Mouse (Mus musculus) liver, embryonic 16.5 days (tissue): ENCODE measurements around the gene Fastk. TPM values are rescaled to one million over a fixed set of nuclear protein-coding genes. Genes with fewer than 3 reads are reported as not detected.
"Not testable (repeated sequence)": the region's sequence is repeated elsewhere in the genome, so short reads cannot be mapped to it uniquely, and the experiment has no call there.

Experiments used
- ATAC-seq: fragments of 200-750 bp; cut with Nextera tagmentation; 2 replicates; pipeline ENCODE4 v1.8.0; 2017; ENCODE audit warnings: low read depth, mild to moderate bottlenecking, moderate number of reproducible peaks, moderate library complexity
- H3K27ac ChIP-seq: fragments of 300-500 bp; sonication (generic); 2 replicates; pipeline ENCODE4 v1.5.1; 2014; ENCODE audit warnings: mild to moderate bottlenecking, low read length
- H3K27me3 ChIP-seq: fragments of 300-500 bp; sonication (generic); 2 replicates; pipeline ENCODE4 v1.6.1; 2014; ENCODE audit warnings: low read depth, low read length, mixed read lengths; ENCODE audit not compliant: control insufficient read depth, insufficient read depth
- H3K36me3 ChIP-seq: fragments of 300-500 bp; sonication (generic); 2 replicates; pipeline ENCODE4 v1.6.1; 2014; ENCODE audit warnings: mild to moderate bottlenecking; ENCODE audit not compliant: control insufficient read depth, insufficient read depth
- H3K4me1 ChIP-seq: fragments of 300-500 bp; sonication (generic); 2 replicates; pipeline ENCODE4 v1.6.1; 2014; ENCODE audit warnings: low read depth, low read length, mixed read lengths; ENCODE audit not compliant: control insufficient read depth
- H3K4me2 ChIP-seq: fragments of 300-500 bp; sonication (generic); 2 replicates; pipeline ENCODE4 v1.6.1; 2014; ENCODE audit warnings: low read depth, low read length, mixed read lengths
- H3K4me3 ChIP-seq: fragments of 300-500 bp; sonication (generic); 2 replicates; pipeline ENCODE4 v1.5.1; 2014; ENCODE audit warnings: low read depth, mild to moderate bottlenecking, low read length
- H3K9ac ChIP-seq: fragments of 300-500 bp; sonication (generic); 2 replicates; pipeline ENCODE4 v1.6.1; 2014; ENCODE audit warnings: low read depth, low read length
- H3K9me3 ChIP-seq: fragments of 300-500 bp; sonication (generic); replicated peaks from 2 replicates; pipeline ENCODE4 v1.6.1; 2016; ENCODE audit warnings: low read length; ENCODE audit not compliant: control insufficient read depth
- WGBS: fragments of 180-500 bp; shearing (Covaris S2); extraction: QIAGEN DNeasy Blood & Tissue Kit; methylation state at CpG from one replicate; pipeline ENCODE4 v1.1.7; 2014; ENCODE audit not compliant: insufficient replicate concordance; 5-methylcytosine and 5-hydroxymethylcytosine counted together
- polyA plus RNA-seq: library from polyadenylated mRNA; unstranded; fragments of >200 nt; fragmentation: Nextera tagmentation; extraction: Ambion mirVana; gene quantifications from 2 replicates; pipeline ENCODE4 v1.2.1, GENCODE M21; 2015

Fastk gene
- polyA plus RNA-seq, 1 experiment from 2014 or later = 53.4 TPM

DNA sequence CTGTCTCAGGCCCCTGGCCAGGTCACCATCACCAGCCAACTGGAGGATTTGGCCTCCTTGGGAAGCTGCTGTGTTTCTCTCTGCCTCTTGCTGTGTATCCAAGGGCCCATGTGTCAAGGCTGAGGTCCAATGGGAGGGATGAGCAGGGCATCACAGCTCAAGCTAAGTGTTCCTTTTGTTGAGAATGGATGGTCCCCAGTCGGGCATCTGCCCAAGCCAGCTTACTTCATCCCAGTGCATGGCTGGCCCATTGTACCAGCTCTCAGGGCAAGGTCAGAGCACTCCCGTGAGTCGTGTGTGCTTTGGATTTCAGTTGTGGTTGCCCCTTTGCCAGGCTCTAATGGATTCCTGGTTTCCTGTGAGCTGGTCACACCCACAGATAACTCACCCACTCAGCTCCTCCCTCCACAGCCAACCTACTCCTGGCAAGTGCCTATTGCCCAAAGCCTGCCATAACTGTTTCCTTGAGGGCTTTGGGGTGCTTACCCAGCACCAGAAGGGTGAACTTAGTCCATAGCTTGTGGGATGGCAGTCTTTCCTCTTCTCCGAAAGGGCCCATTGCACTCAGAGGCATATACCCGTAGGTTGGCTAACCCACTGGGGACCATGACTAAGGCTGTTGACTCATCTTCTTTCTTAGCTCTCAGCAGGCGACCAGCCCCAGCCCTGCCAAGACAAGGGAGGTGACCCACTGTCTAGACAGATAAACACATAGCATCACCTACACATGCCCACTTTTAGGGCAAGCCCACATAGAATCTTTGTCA is 40.3 kb downstream of the Fastk start:
- Histone ChIP-seq H3K4me3 (no peak overlapping the region), H3K36me3 (no peaks in the 10 kb centered on the region; the same call in 1 of the 2 replicates), H3K27ac (no peak overlapping the region), H3K27me3 (no peaks in the 10 kb centered on the region), H3K4me2 (no peak overlapping the region), H3K9ac (no peak overlapping the region), H3K9me3 (no peaks in the 10 kb centered on the region), H3K4me1 (peaks cover 3% of the 10 kb centered on the region; the same call in 1 of the 2 replicates)
- ATAC-seq = no peak
- 55% methylated on average over 6 of the region's 6 CpGs for WGBS

- H3K27me3 ChIP-seq = no peaks in the 10 kb centered on the region
- no peak overlapping the region for H3K4me3 ChIP-seq
- H3K36me3 ChIP-seq = no peaks in the 10 kb centered on the region; the same call in 1 of the 2 replicates
- no peak overlapping the region for H3K4me2 ChIP-seq
- no peak overlapping the region for H3K27ac ChIP-seq
- ATAC-seq = no peak
- 76% methylated on average over 9 of the region's 9 CpGs for WGBS
- no peaks in the 10 kb centered on the region for H3K9me3 ChIP-seq
- H3K4me1 ChIP-seq = peaks cover 3% of the 10 kb centered on the region; the same call in 1 of the 2 replicates
- no peak overlapping the region for H3K9ac ChIP-seq
These were observed 43.1 kb downstream of the Fastk start for GRCm38 (mm10) chr5:24401969-24402368.

DNA sequence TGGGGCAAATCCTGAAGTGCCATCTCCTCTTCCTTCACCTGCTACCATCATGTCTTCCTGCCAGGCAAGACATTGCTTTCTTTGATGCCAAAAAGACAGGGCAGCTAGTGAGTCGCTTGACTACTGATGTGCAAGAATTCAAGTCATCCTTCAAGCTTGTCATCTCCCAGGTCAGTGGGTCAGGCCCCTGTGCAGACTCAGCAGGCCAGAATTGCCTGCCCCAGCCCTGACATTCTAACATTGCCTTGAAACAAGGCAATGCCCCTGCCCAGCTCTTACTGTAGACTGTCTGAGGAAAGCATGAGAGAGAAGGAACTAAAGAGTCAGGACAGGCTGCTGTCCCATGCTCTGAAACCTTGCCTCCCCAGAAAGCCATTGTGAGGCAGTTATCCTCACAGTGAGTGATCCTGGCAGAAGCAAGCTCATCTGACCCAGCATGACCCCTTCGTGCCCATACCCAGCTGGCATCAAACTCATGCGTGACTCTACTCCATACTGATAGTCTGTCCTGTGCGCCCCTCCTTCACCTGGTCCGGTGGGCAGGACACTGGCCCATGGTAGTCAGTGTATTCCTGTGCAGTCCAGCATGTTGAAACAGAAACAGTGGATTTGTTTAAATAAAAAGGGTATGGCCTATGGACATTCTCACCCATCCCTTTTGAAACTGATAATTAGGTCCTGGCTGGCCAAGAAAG is 44.0 kb downstream of the Fastk start:
- H3K9ac ChIP-seq = no peak overlapping the region
- no peaks in the 10 kb centered on the region for H3K27me3 ChIP-seq
- WGBS = 83% methylated on average over 5 of the region's 5 CpGs
- no peak overlapping the region for H3K4me2 ChIP-seq
- H3K9me3 ChIP-seq = no peaks in the 10 kb centered on the region
- no peak overlapping the region for H3K4me3 ChIP-seq
- H3K36me3 ChIP-seq = no peaks in the 10 kb centered on the region; the same call in 1 of the 2 replicates
- no peak for ATAC-seq
- peaks cover 3% of the 10 kb centered on the region; the same call in 1 of the 2 replicates for H3K4me1 ChIP-seq
- H3K27ac ChIP-seq = no peak overlapping the region

DNA sequence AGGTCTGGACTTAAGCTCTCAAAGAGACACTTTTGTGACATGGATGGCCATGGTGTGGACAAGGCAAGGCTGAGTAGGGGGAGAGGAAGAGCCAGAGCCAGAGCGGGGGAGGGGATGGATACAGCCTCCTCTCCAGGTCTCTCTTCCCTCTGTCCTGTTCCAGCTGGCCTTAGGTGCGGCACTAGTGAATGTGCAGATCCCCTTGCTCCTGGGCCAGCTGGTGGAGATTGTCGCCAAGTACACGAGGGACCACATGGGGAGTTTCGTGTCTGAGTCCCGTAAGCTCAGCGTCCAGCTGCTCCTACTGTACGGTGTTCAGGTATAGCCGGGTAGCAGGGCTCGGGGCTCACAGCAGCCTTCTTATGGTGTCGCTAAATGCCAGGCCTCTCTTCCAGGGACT is 44.7 kb downstream of the Fastk start:
- Histone ChIP-seq H3K4me1 (peaks cover 3% of the 10 kb centered on the region; the same call in 1 of the 2 replicates), H3K4me3 (no peak overlapping the region), H3K27ac (no peak overlapping the region), H3K27me3 (no peaks in the 10 kb centered on the region), H3K4me2 (no peak overlapping the region), H3K9ac (no peak overlapping the region), H3K9me3 (no peaks in the 10 kb centered on the region), H3K36me3 (no peaks in the 10 kb centered on the region; the same call in 1 of the 2 replicates)
- WGBS = 80% methylated on average over 11 of the region's 11 CpGs
- no peak for ATAC-seq

- Histone ChIP-seq H3K4me1 (peaks cover 3% of the 10 kb centered on the region; the same call in 1 of the 2 replicates), H3K9me3 (no peaks in the 10 kb centered on the region)
- 73% methylated on average over 10 of the region's 10 CpGs for WGBS
These were observed 45.4 kb downstream of the Fastk start for GRCm38 (mm10) chr5:24399686-24400085.

GRCm38 (mm10) chr5:24396254-24396653 is 48.8 kb downstream of the Fastk start:
- not testable (repeated sequence) for ATAC-seq

More at GRCm38 (mm10) chr5:24399686-24400085, 45.4 kb downstream of the Fastk start:
- Histone ChIP-seq H3K36me3 (no peaks in the 10 kb centered on the region; the same call in 1 of the 2 replicates), H3K4me3 (no peak overlapping the region), H3K4me2 (no peak overlapping the region), H3K9ac (no peak overlapping the region), H3K27ac (no peak overlapping the region), H3K27me3 (no peaks in the 10 kb centered on the region)
- ATAC-seq = no peak

DNA sequence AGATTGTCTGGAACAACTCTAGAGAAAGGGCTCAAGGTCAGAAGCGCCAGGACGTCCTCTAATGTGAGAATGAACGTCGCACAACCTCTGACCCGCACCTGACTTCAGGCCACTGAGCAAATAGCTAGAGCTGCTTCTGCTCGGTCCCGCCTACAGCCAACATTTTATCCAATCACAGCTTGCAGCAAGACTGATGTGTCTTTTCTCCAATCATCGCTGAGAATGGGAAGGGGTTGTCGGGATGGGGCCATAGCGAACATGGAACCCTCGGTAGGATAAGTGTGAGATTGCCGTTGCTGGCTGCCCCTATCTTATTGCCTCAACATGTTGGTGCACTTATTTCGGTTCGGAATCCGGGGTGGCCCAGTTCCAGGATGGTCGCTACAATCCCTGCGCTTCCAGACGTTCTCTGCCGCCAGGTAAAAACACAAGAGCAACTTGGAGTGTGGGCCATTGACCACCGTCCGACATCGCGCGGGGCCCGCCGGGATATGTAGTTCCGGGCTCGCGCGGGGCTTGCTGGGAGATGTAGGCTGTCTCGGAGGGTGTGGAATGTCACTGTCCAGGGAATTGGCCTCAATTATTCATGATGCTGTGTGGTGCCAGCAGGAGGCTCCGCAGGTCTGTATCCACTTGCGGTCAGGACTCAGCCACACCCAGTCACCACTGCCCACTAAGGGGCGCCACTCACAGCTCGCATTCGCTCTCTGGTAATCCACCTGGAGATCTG is 50.8 kb downstream of the Fastk start:
- peak; percentile 96 for ATAC-seq
- Histone ChIP-seq H3K27ac (peak overlapping the region; percentile 84), H3K36me3 (no peaks in the 10 kb centered on the region), H3K9ac (peak overlapping the region; percentile 67), H3K4me3 (peak overlapping the region; percentile 75), H3K4me1 (peaks cover 15% of the 10 kb centered on the region), H3K9me3 (no peaks in the 10 kb centered on the region), H3K27me3 (no peaks in the 10 kb centered on the region), H3K4me2 (peak overlapping the region; percentile 87)
- WGBS = under 1% methylated on average over 36 of the region's 36 CpGs

More at GRCm38 (mm10) chr5:24396254-24396653, 48.8 kb downstream of the Fastk start:
- WGBS = 77% methylated on average over 6 of the region's 6 CpGs
- not testable (repeated sequence) for H3K9me3 ChIP-seq, H3K36me3 ChIP-seq, H3K4me3 ChIP-seq, H3K27me3 ChIP-seq, H3K27ac ChIP-seq, H3K9ac ChIP-seq, H3K4me2 ChIP-seq
- peaks cover 10% of the 10 kb centered on the region for H3K4me1 ChIP-seq

- 8% methylated on average over 7 of the region's 7 CpGs for WGBS
- ATAC-seq = no peak
- H3K4me2 ChIP-seq = peak within 1 kb of the TSS; percentile 87
- peak within 1 kb of the TSS; percentile 84 for H3K27ac ChIP-seq
- peak within 1 kb of the TSS; percentile 75 for H3K4me3 ChIP-seq
- H3K27me3 ChIP-seq = no peaks in the 10 kb centered on the region; the same call in 1 of the 2 replicates
- peak within 1 kb of the TSS; percentile 67 for H3K9ac ChIP-seq
- peaks cover 16% of the 10 kb centered on the region for H3K4me1 ChIP-seq
- no peaks in the 10 kb centered on the region for H3K36me3 ChIP-seq
- H3K9me3 ChIP-seq = no peaks in the 10 kb centered on the region
These were observed 51.6 kb downstream of the Fastk start, which contains the start of gene Abcb8 for GRCm38 (mm10) chr5:24393392-24393997. Gene Abcb8, plus strand, starts transcription at chr5:24393663.
